Mouse (Mus musculus) embryonic fibroblast, embryonic 13.5 days (primary cell): ENCODE data around the gene Fbf1.

ENCODE experiments used
- CTCF ChIP-seq: IDR thresholded peaks from 2 replicates; pipeline ENCODE4 v1.5.1; 2011; ENCODE audit warnings: mild to moderate bottlenecking, control low read depth, low read length, moderate library complexity, borderline replicate concordance; ENCODE audit not compliant: insufficient read depth
- POLR2A ChIP-seq: IDR thresholded peaks from 2 replicates; pipeline ENCODE4 v1.6.1; 2011; ENCODE audit warnings: low read depth, mild to moderate bottlenecking, control low read depth, low read length, moderate library complexity

GRCm38 (mm10) chr11:116138468-116139138, 29.4 kb downstream of the Fbf1 start, which contains the start of gene Mrpl38:
- TF ChIP-seq CTCF (peak; percentile 74), POLR2A (peak; percentile 47; the same call in 1 of the 2 replicates)
